Mouse (Mus musculus): Measurements from ENCODE around the gene Slc25a38. TPM values are rescaled to one million over a fixed set of nuclear protein-coding genes. Genes with fewer than 3 reads are reported as not detected.

Slc25a38 gene
- polyA plus RNA-seq, 1 experiment from 2014 or later, result 32.7 TPM

DNA sequence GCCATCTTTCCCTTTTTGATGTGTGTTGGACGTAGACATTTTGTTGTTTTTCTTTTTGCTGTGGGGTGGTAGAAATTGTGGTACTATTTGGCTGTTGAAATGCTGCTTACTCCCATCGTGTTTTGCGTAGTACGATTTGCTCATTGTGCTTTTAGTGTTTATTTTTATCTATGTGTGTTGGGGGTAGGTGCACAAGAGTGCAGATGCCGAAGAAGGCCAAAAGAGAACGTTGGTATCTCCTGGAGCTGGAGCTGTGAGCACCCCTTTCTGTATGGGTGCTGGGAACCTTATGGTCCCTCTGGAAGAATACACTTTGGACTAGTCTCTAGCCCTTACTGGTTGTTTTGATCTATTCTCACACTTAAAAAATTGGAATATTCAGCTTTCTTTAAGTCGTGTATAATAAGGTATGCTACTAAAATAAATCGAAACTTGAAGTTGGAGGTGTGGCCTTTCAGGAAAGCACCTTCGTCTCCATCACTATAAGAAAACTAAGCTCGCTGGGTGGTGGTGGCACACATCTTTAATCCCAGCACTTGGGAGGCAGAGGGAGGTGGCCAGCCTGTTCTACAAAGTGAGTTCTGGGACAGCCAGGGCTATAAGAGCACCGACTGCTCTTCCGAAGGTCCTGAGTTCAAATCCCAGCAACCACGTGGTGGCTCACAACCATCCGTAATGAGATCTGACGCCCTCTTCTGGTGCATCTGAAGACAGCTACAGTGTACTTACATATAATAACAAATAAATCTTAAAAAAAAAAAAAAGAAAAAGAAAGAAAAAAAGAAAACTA lies 1.2 kb downstream of the Slc25a38 start:
- no peak for ATAC-seq (ENCODE audit: low FRiP score)
- Histone ChIP-seq H3K9ac (no peak overlapping the region), H3K4me2 (peak overlapping the region; percentile 60), H3K27ac (0 out of 2 replicates have a peak overlapping the region, but pooled peaks have one; percentile 95), H3K4me1 (peaks cover 8% of the 10 kb centered on the region), H3K9me3 (no peaks in the 10 kb centered on the region), H3K4me3 (replicated peaks) (peak overlapping the region; percentile 74), H3K36me3 (replicated peaks) (no peaks in the 10 kb centered on the region; the same call in 1 of the 2 replicates), H3K27me3 (no peaks in the 10 kb centered on the region)
- 82% methylated on average over 15 of the region's 15 CpGs for WGBS

DNA sequence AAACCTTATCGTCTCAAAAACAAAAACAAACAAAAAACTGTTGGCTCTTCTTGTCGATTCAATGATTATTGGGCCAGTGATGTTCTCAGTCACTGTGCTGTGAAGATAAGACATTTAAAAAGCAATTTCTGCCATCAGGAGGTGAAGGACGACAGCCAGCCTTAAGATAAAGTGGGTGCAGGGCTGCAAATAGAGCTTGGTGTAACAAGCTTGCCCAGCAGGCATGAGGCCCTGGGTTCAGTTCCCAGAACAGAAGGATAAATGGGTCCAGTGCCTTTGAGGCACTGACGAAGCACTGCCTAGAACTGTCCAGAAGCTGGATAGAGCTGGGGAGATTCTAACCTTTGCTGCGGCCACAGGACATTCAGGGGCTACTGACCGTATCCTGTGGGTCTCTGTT lies 2.3 kb downstream of the Slc25a38 start:
- no peak overlapping the region for H3K27ac ChIP-seq
- H3K27me3 ChIP-seq, result no peaks in the 10 kb centered on the region
- H3K4me3 ChIP-seq (replicated peaks), result no peak overlapping the region
- no peaks in the 10 kb centered on the region for H3K9me3 ChIP-seq
- no peak for ATAC-seq (ENCODE audit: low FRiP score)
- H3K4me1 ChIP-seq, result peaks cover 8% of the 10 kb centered on the region
- H3K4me2 ChIP-seq, result no peak overlapping the region
- no peak overlapping the region for H3K9ac ChIP-seq
- WGBS, result 97% methylated on average over 6 of the region's 6 CpGs
- peaks cover 5% of the 10 kb centered on the region for H3K36me3 ChIP-seq (replicated peaks)

DNA sequence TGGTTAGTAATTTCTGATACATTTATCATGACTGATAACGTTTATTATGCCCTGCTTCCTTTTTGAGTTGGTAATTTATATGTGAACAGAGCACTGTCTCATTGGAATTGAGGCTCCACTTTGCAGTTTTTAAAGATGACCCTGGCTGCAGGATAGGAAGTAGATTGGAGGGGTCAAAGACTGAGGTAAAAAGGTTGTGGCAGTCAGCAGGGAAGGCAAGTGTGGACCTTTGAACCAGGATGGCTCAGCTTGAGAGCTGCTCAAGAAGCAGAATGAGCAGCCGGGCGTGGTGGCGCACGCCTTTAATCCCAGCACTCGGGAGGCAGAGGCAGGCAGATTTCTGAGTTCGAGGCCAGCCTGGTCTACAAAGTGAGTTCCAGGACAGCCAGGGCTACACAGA lies 3.3 kb downstream of the Slc25a38 start:
- no peak overlapping the region for H3K4me2 ChIP-seq
- H3K27ac ChIP-seq, result no peak overlapping the region
- H3K27me3 ChIP-seq, result no peaks in the 10 kb centered on the region
- H3K9me3 ChIP-seq, result no peaks in the 10 kb centered on the region
- H3K9ac ChIP-seq, result no peak overlapping the region
- H3K4me3 ChIP-seq (replicated peaks), result no peak overlapping the region
- whole genome bisulfite sequencing, result 98% methylated on average over 7 of the region's 7 CpGs
- peaks cover 15% of the 10 kb centered on the region for H3K36me3 ChIP-seq (replicated peaks)
- no peak for ATAC-seq (ENCODE audit: low FRiP score)
- peaks cover 8% of the 10 kb centered on the region for H3K4me1 ChIP-seq

- Histone ChIP-seq H3K4me2 (no peak overlapping the region), H3K27ac (no peak overlapping the region), H3K36me3 (replicated peaks) (peaks cover 19% of the 10 kb centered on the region), H3K4me1 (peaks cover 8% of the 10 kb centered on the region), H3K9me3 (no peaks in the 10 kb centered on the region), H3K9ac (0 out of 2 replicates have a peak overlapping the region, but pooled peaks have one; percentile 18), H3K4me3 (replicated peaks) (no peak overlapping the region), H3K27me3 (no peaks in the 10 kb centered on the region)
- no peak for ATAC-seq (ENCODE audit: low FRiP score)
- WGBS, result 91% methylated on average over 17 of the region's 17 CpGs
Measured at GRCm38 (mm10) chr9:120114051-120114788, 4.0 kb downstream of the Slc25a38 start.

GRCm38 (mm10) chr9:120114789-120115151 lies 4.6 kb downstream of the Slc25a38 start:
- Histone ChIP-seq H3K4me2 (no peak overlapping the region), H3K9ac (no peak overlapping the region)
- WGBS, result 88% methylated on average over 2 of the region's 2 CpGs

DNA sequence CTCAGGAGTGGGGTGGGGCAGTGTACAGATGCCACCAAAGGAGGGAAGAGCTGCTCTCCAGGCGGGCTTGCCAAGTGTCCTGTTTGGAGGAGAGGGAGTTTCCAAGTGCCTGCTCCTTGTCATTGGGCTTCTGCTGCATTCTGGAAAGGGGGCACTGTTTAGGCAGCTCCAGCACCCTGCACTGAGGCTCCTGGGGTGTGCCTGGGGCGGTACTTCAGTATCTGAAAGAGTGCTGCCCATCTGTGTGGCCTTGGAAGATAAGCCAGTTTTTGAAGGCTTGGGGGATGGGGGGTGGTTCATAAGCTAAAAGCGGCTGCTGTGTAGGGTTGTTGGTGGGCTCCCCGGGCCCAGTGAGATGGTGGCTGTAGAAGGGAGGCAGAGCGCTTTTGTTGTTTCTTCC lies 5.4 kb downstream of the Slc25a38 start:
- no peaks in the 10 kb centered on the region for H3K27me3 ChIP-seq
- H3K4me1 ChIP-seq, result peaks cover 8% of the 10 kb centered on the region
- 83% methylated on average over 5 of the region's 5 CpGs for WGBS
- H3K27ac ChIP-seq, result no peak overlapping the region
- no peak for ATAC-seq (ENCODE audit: low FRiP score)
- H3K4me2 ChIP-seq, result no peak overlapping the region
- peaks cover 33% of the 10 kb centered on the region for H3K36me3 ChIP-seq (replicated peaks)
- H3K4me3 ChIP-seq (replicated peaks), result no peak overlapping the region
- H3K9ac ChIP-seq, result no peak overlapping the region
- no peaks in the 10 kb centered on the region for H3K9me3 ChIP-seq

More at GRCm38 (mm10) chr9:120114789-120115151, 4.6 kb downstream of the Slc25a38 start:
- Histone ChIP-seq H3K4me3 (replicated peaks) (no peak overlapping the region), H3K27me3 (no peaks in the 10 kb centered on the region), H3K27ac (no peak overlapping the region), H3K4me1 (peaks cover 8% of the 10 kb centered on the region), H3K36me3 (replicated peaks) (peaks cover 25% of the 10 kb centered on the region), H3K9me3 (no peaks in the 10 kb centered on the region)
- no peak for ATAC-seq (ENCODE audit: low FRiP score)

DNA sequence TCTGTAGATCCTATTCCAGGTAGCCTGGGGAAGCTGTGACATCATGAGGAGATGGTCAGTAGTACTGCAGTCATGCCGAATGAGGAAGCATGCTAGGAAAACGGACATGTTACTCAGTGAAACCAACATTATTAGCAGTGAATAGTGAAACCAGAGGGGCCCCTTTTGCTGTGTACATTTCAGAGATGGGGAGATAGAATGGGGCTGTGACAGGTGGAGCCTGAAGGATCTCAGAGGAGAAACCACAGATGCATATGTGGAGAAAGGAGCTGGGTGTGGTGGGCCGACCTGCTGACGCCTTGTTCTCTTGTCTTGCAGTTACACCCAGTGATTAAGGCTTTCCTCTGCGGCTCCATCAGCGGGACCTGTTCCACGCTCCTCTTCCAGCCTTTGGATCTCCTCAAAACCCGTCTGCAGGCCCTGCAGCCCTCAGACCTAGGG lies 6.0 kb downstream of the Slc25a38 start:
- no peak overlapping the region for H3K4me3 ChIP-seq (replicated peaks)
- H3K4me1 ChIP-seq, result peaks cover 4% of the 10 kb centered on the region
- H3K36me3 ChIP-seq (replicated peaks), result peaks cover 39% of the 10 kb centered on the region
- no peak for ATAC-seq (ENCODE audit: low FRiP score)
- no peak overlapping the region for H3K27ac ChIP-seq
- no peaks in the 10 kb centered on the region for H3K9me3 ChIP-seq
- no peak overlapping the region for H3K9ac ChIP-seq
- H3K27me3 ChIP-seq, result no peaks in the 10 kb centered on the region
- 90% methylated on average over 8 of the region's 8 CpGs for WGBS
- H3K4me2 ChIP-seq, result no peak overlapping the region

DNA sequence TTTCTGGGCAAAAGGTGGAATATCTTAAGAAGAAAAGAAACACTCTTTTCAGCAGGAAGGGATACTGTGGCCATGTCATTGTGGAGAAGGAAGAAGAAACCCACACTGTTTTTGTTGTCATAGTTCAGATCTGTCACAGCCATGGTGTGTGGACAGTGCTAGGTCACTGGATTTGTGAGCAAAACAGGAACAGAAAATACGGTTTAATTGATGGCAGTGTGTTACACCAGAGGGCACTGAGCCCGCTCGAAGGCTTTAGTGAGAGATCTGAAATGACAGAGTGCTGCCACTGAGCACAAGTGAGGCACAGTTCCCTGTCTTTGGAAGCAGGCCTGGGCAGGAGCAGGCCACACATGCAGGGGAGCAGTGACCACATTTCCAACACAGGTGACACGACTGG lies 8.0 kb downstream of the Slc25a38 start:
- H3K9me3 ChIP-seq, result no peaks in the 10 kb centered on the region
- no peaks in the 10 kb centered on the region for H3K27me3 ChIP-seq
- H3K27ac ChIP-seq, result no peak overlapping the region
- peaks cover 53% of the 10 kb centered on the region for H3K36me3 ChIP-seq (replicated peaks)
- H3K4me1 ChIP-seq, result no peaks in the 10 kb centered on the region
- no peak for ATAC-seq (ENCODE audit: low FRiP score)
- no peak overlapping the region for H3K9ac ChIP-seq
- H3K4me2 ChIP-seq, result no peak overlapping the region
- 94% methylated on average over 4 of the region's 4 CpGs for WGBS
- H3K4me3 ChIP-seq (replicated peaks), result no peak overlapping the region

GRCm38 (mm10) chr9:120120503-120120902 lies 10.3 kb downstream of the Slc25a38 start:
- Histone ChIP-seq H3K9me3 (no peaks in the 10 kb centered on the region), H3K4me3 (replicated peaks) (no peak overlapping the region), H3K9ac (no peak overlapping the region), H3K36me3 (replicated peaks) (peaks cover 65% of the 10 kb centered on the region), H3K27ac (no peak overlapping the region), H3K27me3 (no peaks in the 10 kb centered on the region), H3K4me2 (no peak overlapping the region), H3K4me1 (no peaks in the 10 kb centered on the region)
- 89% methylated on average over 7 of the region's 7 CpGs for WGBS
- no peak for ATAC-seq (ENCODE audit: low FRiP score)

GRCm38 (mm10) chr9:120126868-120127267 lies 16.7 kb downstream of the Slc25a38 start:
- peaks cover 55% of the 10 kb centered on the region for H3K36me3 ChIP-seq (replicated peaks)
- WGBS, result 67% methylated on average over 11 of the region's 11 CpGs

DNA sequence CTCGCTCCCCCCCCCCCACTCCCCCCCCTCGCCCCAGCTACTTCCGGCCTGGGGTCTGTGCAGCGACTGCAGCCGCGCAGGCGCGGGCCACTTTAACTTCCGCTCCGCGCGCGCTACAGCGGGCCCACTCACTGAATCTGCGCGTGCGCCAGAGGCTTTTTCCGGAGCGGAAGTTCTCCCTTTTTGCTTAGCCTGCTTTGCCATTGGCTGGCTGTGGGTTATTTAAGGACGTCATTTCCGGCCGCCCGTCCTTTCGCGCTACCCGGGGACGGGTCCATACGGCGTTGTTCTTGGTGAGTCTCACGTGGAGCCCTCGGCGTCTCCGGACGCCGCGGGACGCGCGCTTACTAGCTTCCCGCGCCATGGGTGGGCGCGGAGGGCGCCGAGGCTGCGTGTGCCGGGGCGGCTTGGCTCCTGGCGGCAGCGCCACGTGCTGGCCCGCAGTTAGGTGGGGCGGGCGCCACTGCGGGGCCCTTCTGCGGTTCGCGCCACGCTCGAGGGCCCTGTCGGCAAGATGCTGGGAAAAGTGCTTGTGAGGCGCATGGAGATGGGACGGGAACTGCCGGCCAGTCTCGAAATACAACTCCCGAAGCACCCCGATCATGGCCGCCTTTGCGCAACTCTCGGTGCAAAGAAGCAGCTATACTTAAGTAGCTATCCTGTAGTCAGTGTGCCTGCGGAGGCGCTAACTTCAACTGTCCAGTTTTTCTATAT lies 17.5 kb downstream of the Slc25a38 start, which contains the start of gene Rpsa:
TSS of gene Rpsa (plus strand) at position 152 of the 714 bp plus-strand sequence.
- Histone ChIP-seq H3K4me3 (replicated peaks) (peak within 1 kb of the TSS; percentile 96), H3K27me3 (no peaks in the 10 kb centered on the region), H3K27ac (peak within 1 kb of the TSS; percentile 75), H3K4me2 (peak within 1 kb of the TSS; percentile 64), H3K36me3 (replicated peaks) (peaks cover 58% of the 10 kb centered on the region), H3K9me3 (no peaks in the 10 kb centered on the region), H3K4me1 (peaks cover 16% of the 10 kb centered on the region), H3K9ac (peak within 1 kb of the TSS; percentile 99)
- WGBS, result under 1% methylated on average over 59 of the region's 72 CpGs
- peak; percentile 97 for ATAC-seq (ENCODE audit: low FRiP score)

More at GRCm38 (mm10) chr9:120126868-120127267, 16.7 kb downstream of the Slc25a38 start:
- peak; percentile 16; the same call in 1 of the 2 replicates for ATAC-seq (ENCODE audit: low FRiP score)
- Histone ChIP-seq H3K4me3 (replicated peaks) (peak overlapping the region; percentile 96), H3K4me2 (peak overlapping the region; percentile 58), H3K9ac (peak overlapping the region; percentile 63), H3K27me3 (no peaks in the 10 kb centered on the region), H3K27ac (peak overlapping the region; percentile 70), H3K4me1 (peaks cover 16% of the 10 kb centered on the region), H3K9me3 (no peaks in the 10 kb centered on the region)

- peaks cover 48% of the 10 kb centered on the region for H3K36me3 ChIP-seq (replicated peaks)
- no peaks in the 10 kb centered on the region for H3K27me3 ChIP-seq
- no peak for ATAC-seq (ENCODE audit: low FRiP score)
- H3K4me1 ChIP-seq, result peaks cover 16% of the 10 kb centered on the region
- H3K9ac ChIP-seq, result peak overlapping the region; percentile 99; the same call in 1 of the 2 replicates
- 79% methylated on average over 10 of the region's 10 CpGs for WGBS
- no peak overlapping the region for H3K27ac ChIP-seq
- H3K9me3 ChIP-seq, result no peaks in the 10 kb centered on the region
- peak overlapping the region; percentile 96 for H3K4me3 ChIP-seq (replicated peaks)
- H3K4me2 ChIP-seq, result peak overlapping the region; percentile 64
Measured at GRCm38 (mm10) chr9:120129276-120129675, 19.1 kb downstream of the Slc25a38 start.
